Mouse (Mus musculus) MEL (cell line): ENCODE measurements around the gene Lasp1. TPM values are rescaled to one million over a fixed set of nuclear protein-coding genes. Genes with fewer than 3 reads are reported as not detected.

Experiments
- DNase-seq: peaks from one replicate; pipeline ENCODE4 v3.0.0; 2011; ENCODE audit warnings: low read depth, low spot score
- H3K27ac ChIP-seq: 2 replicates; pipeline ENCODE4 v1.5.1; 2012; ENCODE audit warnings: low read depth, mild to moderate bottlenecking, control low read depth, low read length, moderate library complexity; ENCODE audit not compliant: control insufficient read depth
- H3K27me3 ChIP-seq, 2 experiments: fragments of 150-350 bp in 1 of 2; sonication (generic) in 1 of 2; 2 replicates each; pipeline ENCODE4 v1.6.1; 2012; ENCODE audit warnings: low read length in 2 of 2, mild to moderate bottlenecking in 2 of 2, improper control_type of control experiment in 1 of 2, moderate library complexity in 1 of 2; ENCODE audit not compliant: insufficient read depth in 2 of 2, control insufficient read depth in 1 of 2
- H3K36me3 ChIP-seq, 2 experiments: 2 replicates each; pipeline ENCODE4 v1.6.1; 2012 to 2014; ENCODE audit warnings: low read length in 2 of 2, improper control_type of control experiment in 1 of 2, inconsistent platforms in 1 of 2, mild to moderate bottlenecking in 1 of 2; ENCODE audit not compliant: insufficient read depth in 2 of 2, control insufficient read depth in 1 of 2
- H3K4me1 ChIP-seq, 2 experiments: fragments of 150-350 bp in 1 of 2; sonication (generic) in 1 of 2; 2 replicates each; pipeline ENCODE4 v1.6.1; 2012; ENCODE audit warnings: low read length in 2 of 2, improper control_type of control experiment in 1 of 2, mild to moderate bottlenecking in 1 of 2; ENCODE audit not compliant: insufficient read depth in 2 of 2, control insufficient read depth in 1 of 2
- H3K4me3 ChIP-seq, 2 experiments: fragments of 150-350 bp in 1 of 2; sonication (generic) in 1 of 2; 2 replicates each; pipeline ENCODE4 v1.5.1; 2012; ENCODE audit warnings: low read depth in 2 of 2, low read length in 2 of 2, mild to moderate bottlenecking in 2 of 2, moderate library complexity in 2 of 2, control low read depth in 1 of 2, improper control_type of control experiment in 1 of 2; ENCODE audit not compliant: control insufficient read depth in 1 of 2, insufficient read depth in 1 of 2
- H3K79me2 ChIP-seq: 2 replicates; pipeline ENCODE4 v1.6.1; 2012; ENCODE audit warnings: mild to moderate bottlenecking, low read length, moderate library complexity; ENCODE audit not compliant: control insufficient read depth, poor library complexity, insufficient read depth
- H3K9ac ChIP-seq: 2 replicates; pipeline ENCODE4 v1.6.1; 2012; ENCODE audit warnings: low read depth, mild to moderate bottlenecking, control low read depth, low read length, moderate library complexity; ENCODE audit not compliant: control insufficient read depth, poor library complexity, severe bottlenecking
- H3K9me3 ChIP-seq: fragments of 150-350 bp; sonication (generic); replicated peaks from 2 replicates; pipeline ENCODE4 v1.6.1; 2012; ENCODE audit warnings: mild to moderate bottlenecking, low read length, improper control_type of control experiment, moderate library complexity; ENCODE audit not compliant: insufficient read depth
- BHLHE40 ChIP-seq: IDR thresholded peaks from 2 replicates; pipeline ENCODE4 v1.6.1; 2012; ENCODE audit warnings: low read depth, mild to moderate bottlenecking, inconsistent platforms, low read length, improper control_type of control experiment, borderline replicate concordance
- CHD2 ChIP-seq: IDR thresholded peaks from 2 replicates; pipeline ENCODE4 v1.6.1; 2011; ENCODE audit warnings: low read length, improper control_type of control experiment
- E2F4 ChIP-seq: IDR thresholded peaks from 2 replicates; pipeline ENCODE4 v1.6.1; 2011; ENCODE audit warnings: low read depth, low read length, improper control_type of control experiment, borderline replicate concordance
- ETS1 ChIP-seq: IDR thresholded peaks from 2 replicates; pipeline ENCODE4 v1.6.1; 2012; ENCODE audit warnings: low read depth, mild to moderate bottlenecking, inconsistent platforms, low read length, improper control_type of control experiment, moderate library complexity
- GATA1 ChIP-seq: IDR thresholded peaks from 2 replicates; pipeline ENCODE4 v1.6.1; 2011; ENCODE audit warnings: low read depth, low read length, improper control_type of control experiment
- HCFC1 ChIP-seq: IDR thresholded peaks from 2 replicates; pipeline ENCODE4 v1.6.1; 2012; ENCODE audit warnings: low read depth, mild to moderate bottlenecking, inconsistent platforms, low read length, improper control_type of control experiment, moderate library complexity
- KAT2A ChIP-seq: conservative IDR thresholded peaks from 2 replicates; pipeline ENCODE4 v1.6.1; 2012; ENCODE audit warnings: low read depth, low read length, improper control_type of control experiment, inconsistent platforms
- MAFK ChIP-seq: IDR thresholded peaks from 2 replicates; pipeline ENCODE4 v1.6.1; 2011; ENCODE audit warnings: low read depth, mild to moderate bottlenecking, low read length, improper control_type of control experiment, borderline replicate concordance
- MAX ChIP-seq: IDR thresholded peaks from 2 replicates; pipeline ENCODE4 v1.6.1; 2011; ENCODE audit warnings: low read length, improper control_type of control experiment
- MEF2A ChIP-seq: IDR thresholded peaks from 2 replicates; pipeline ENCODE4 v1.6.1; 2014; ENCODE audit warnings: low read depth, mild to moderate bottlenecking, inconsistent platforms, low read length, improper control_type of control experiment; ENCODE audit not compliant: poor library complexity, insufficient replicate concordance, severe bottlenecking; ENCODE audit errors: extremely low read depth
- MYC ChIP-seq: IDR thresholded peaks from 2 replicates; pipeline ENCODE4 v1.6.1; 2011; ENCODE audit warnings: low read depth, mild to moderate bottlenecking, low read length, improper control_type of control experiment, moderate library complexity
- NRF1 ChIP-seq: IDR thresholded peaks from 2 replicates; pipeline ENCODE4 v1.6.1; 2014; ENCODE audit warnings: low read depth, mild to moderate bottlenecking, inconsistent platforms, low read length, improper control_type of control experiment, moderate library complexity; ENCODE audit not compliant: poor library complexity, insufficient read depth, severe bottlenecking
- POLR2AphosphoS2 ChIP-seq: IDR thresholded peaks from 2 replicates; pipeline ENCODE4 v1.6.1; 2011; ENCODE audit warnings: low read length, improper control_type of control experiment
- POLR2AphosphoS5 ChIP-seq: IDR thresholded peaks from 2 replicates; pipeline ENCODE4 v1.6.1; 2012; ENCODE audit warnings: low read depth, borderline replicate concordance, mild to moderate bottlenecking, inconsistent platforms, low read length, moderate library complexity, mixed read lengths
- RAD21 ChIP-seq: IDR thresholded peaks from 2 replicates; pipeline ENCODE4 v1.6.1; 2011; ENCODE audit warnings: mild to moderate bottlenecking, low read depth, low read length, improper control_type of control experiment
- RCOR1 ChIP-seq: IDR thresholded peaks from 2 replicates; pipeline ENCODE4 v1.6.1; 2012; ENCODE audit warnings: low read depth, mild to moderate bottlenecking, inconsistent platforms, low read length, improper control_type of control experiment
- TBP ChIP-seq: IDR thresholded peaks from 2 replicates; pipeline ENCODE4 v1.8.0; 2011; ENCODE audit warnings: low read depth, low read length, improper control_type of control experiment
- TCF12 ChIP-seq: IDR thresholded peaks from 2 replicates; pipeline ENCODE4 v1.6.1; 2014; ENCODE audit warnings: low read depth, mild to moderate bottlenecking, inconsistent platforms, low read length, improper control_type of control experiment, moderate library complexity
- USF2 ChIP-seq, 2 experiments: IDR thresholded peaks; 2 replicates each; pipeline ENCODE4 v1.6.1; 2011 to 2012; ENCODE audit warnings: improper control_type of control experiment in 2 of 2, low read length in 2 of 2, borderline replicate concordance in 1 of 2, inconsistent platforms in 1 of 2, low read depth in 1 of 2, mild to moderate bottlenecking in 1 of 2; ENCODE audit not compliant: insufficient read depth in 1 of 2
- ZC3H11A ChIP-seq: IDR thresholded peaks from 2 replicates; pipeline ENCODE4 v1.6.1; 2012; ENCODE audit warnings: low read depth, mild to moderate bottlenecking, inconsistent platforms, low read length, improper control_type of control experiment
- ZKSCAN1 ChIP-seq: IDR thresholded peaks from 2 replicates; pipeline ENCODE4 v1.6.1; 2012; ENCODE audit warnings: low read depth, mild to moderate bottlenecking, inconsistent platforms, low read length, improper control_type of control experiment, moderate library complexity
- ZNF384 ChIP-seq: IDR thresholded peaks from 2 replicates; pipeline ENCODE4 v1.6.1; 2012; ENCODE audit warnings: low read depth, mild to moderate bottlenecking, inconsistent platforms, low read length, improper control_type of control experiment
- polyA plus RNA-seq, 2 experiments: library from polyadenylated mRNA; stranded (reverse) in 1 of 2; unstranded in 1 of 2; fragments of >175 nt in 1 of 2; fragments of >200 nt in 1 of 2; gene quantifications; 2 replicates each; pipeline versions ENCODE4 v1.2.1 to v1.2.4; 2012; ENCODE audit warnings: low replicate concordance in 2 of 2, low read depth in 1 of 2; ENCODE audit not compliant: insufficient read length in 2 of 2, insufficient read depth in 1 of 2, missing spikeins in 1 of 2
- total RNA-seq: library from RNA; depleted of rRNA; stranded (reverse); fragments of 300-350 nt; gene quantifications from 2 replicates; pipeline ENCODE4 v1.2.3, GENCODE M21; 2012

Gene Lasp1
- total and polyA plus RNA-seq, 3 experiments: 13.3 to 38.7 TPM; not detected in 1

DNA sequence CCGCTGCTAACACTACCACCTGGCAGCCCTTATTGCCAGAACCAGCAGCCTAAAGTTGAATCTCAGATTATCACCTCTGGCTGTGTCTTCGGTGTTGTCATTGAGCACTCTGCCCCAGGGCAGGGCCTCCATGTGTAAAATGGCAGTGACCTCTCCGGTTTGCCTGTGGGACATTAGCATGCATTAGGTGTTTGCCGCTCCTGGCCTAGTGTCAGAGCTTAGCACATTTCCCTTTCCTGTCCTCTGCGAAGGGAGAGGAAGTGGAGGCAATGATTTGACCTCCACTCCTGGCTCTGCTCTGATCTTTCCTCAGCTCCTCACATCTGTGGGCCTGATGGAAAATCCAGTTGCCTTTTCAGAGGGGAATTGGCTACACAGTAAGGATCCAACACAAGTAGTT lies 21.1 kb downstream of the Lasp1 start:
- Histone ChIP-seq H3K27me3 (no peaks in the 10 kb centered on the region), H3K4me3 (no peak overlapping the region), H3K27ac (no peak overlapping the region), H3K9me3 (no peaks in the 10 kb centered on the region), H3K36me3 (peaks cover 0 to 7% of the 10 kb centered on the region in 2 experiments; a peak in 1 of 4 replicates), H3K79me2 (no peaks in the 10 kb centered on the region), H3K4me1 (peaks cover 4 to 7% of the 10 kb centered on the region in 2 experiments; a peak in 3 of 4 replicates), H3K9ac (no peak overlapping the region)
- no peak for TF ChIP-seq MAX
- TF ChIP-seq POLR2AphosphoS2: no peak
- TF ChIP-seq TCF12: no peak
- no peak for TF ChIP-seq RCOR1
- TF ChIP-seq ZC3H11A: no peak
- no peak for TF ChIP-seq KAT2A
- no peak for TF ChIP-seq ETS1
- no peak for TF ChIP-seq NRF1
- no peak for TF ChIP-seq TBP
- TF ChIP-seq MYC: no peak
- TF ChIP-seq GATA1: no peak
- no peak for TF ChIP-seq USF2 (IDR thresholded peaks at IDR 0.05; ENCODE audit: borderline replicate concordance in 1 of 2, insufficient read depth in 1 of 2, low read depth in 1 of 2, low read length in 2 of 2)
- TF ChIP-seq ZNF384: no peak
- no peak for TF ChIP-seq E2F4
- no peak for TF ChIP-seq MAFK
- no peak for TF ChIP-seq CHD2
- no peak for TF ChIP-seq MEF2A
- no peak for TF ChIP-seq POLR2AphosphoS5
- TF ChIP-seq BHLHE40: no peak
- TF ChIP-seq HCFC1: no peak
- DNase-seq: no peak

DNA sequence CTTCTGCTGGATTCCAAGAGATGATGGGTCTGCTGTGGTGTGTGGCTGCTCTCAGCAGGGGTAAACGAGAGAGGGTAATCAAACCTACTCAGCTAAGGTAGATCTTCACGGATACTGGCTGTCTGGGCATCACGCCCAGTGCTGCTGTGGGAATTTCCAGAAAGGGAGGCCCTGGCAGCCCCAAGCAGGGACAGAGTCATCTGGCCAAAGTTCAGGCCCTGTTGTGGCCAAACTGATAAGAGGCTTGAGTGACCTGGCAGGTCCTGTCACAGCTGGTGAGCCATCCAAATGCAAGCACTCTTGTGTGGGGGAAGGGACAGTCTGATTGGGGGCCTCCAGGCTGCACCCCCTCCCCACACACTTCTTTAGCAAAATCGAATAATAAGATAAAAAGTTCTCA lies 22.0 kb downstream of the Lasp1 start:
- no peak overlapping the region for H3K9ac ChIP-seq
- H3K4me1 ChIP-seq: peaks cover 6 to 15% of the 10 kb centered on the region in 2 experiments
- H3K27ac ChIP-seq: no peak overlapping the region
- peaks cover 0 to 7% of the 10 kb centered on the region in 2 experiments; a peak in 1 of 4 replicates for H3K36me3 ChIP-seq
- H3K9me3 ChIP-seq: no peaks in the 10 kb centered on the region
- no peak for DNase-seq
- H3K27me3 ChIP-seq: no peaks in the 10 kb centered on the region
- no peak overlapping the region for H3K4me3 ChIP-seq
- no peaks in the 10 kb centered on the region for H3K79me2 ChIP-seq
- TF ChIP-seq MEF2A (no peak), RAD21 (no peak), ZNF384 (no peak), MAFK (no peak), CHD2 (no peak), BHLHE40 (no peak), TBP (no peak), MAX (no peak), ZKSCAN1 (no peak)
- TF ChIP-seq, all 39 proteins: peak for 0
